Mouse (Mus musculus) G1E (cell line): ENCODE measurements around the gene Ikzf4. TPM values are rescaled to one million over a fixed set of nuclear protein-coding genes. Genes with fewer than 3 reads are reported as not detected.

ENCODE experiments used
- ATAC-seq: 2 replicates; pipeline ENCODE4 v1.8.0; 2016; ENCODE audit warnings: mild to moderate bottlenecking; ENCODE audit not compliant: insufficient number of reproducible peaks, poor library complexity, low FRiP score, severe bottlenecking; ENCODE audit errors: extremely low read depth
- DNase-seq: peaks from one replicate; pipeline ENCODE4 v3.0.0; 2012; ENCODE audit warnings: low spot score
- H3K27me3 ChIP-seq: 2 replicates; pipeline ENCODE4 v1.6.1; 2012; ENCODE audit warnings: mild to moderate bottlenecking, low read length, inconsistent platforms; ENCODE audit not compliant: insufficient read depth
- H3K36me3 ChIP-seq: replicated peaks from 2 replicates; pipeline ENCODE3; 2012; ENCODE audit warnings: mild to moderate bottlenecking, inconsistent platforms
- H3K4me1 ChIP-seq: 2 replicates; pipeline ENCODE4 v1.6.1; 2012; ENCODE audit warnings: low read depth, low read length, inconsistent platforms, mixed read lengths; ENCODE audit not compliant: insufficient read depth
- H3K4me3 ChIP-seq: 2 replicates; pipeline ENCODE4 v1.5.1; 2012; ENCODE audit warnings: low read depth, mild to moderate bottlenecking, inconsistent platforms, low read length, moderate library complexity, mixed read lengths
- H3K9me3 ChIP-seq: replicated peaks from 2 replicates; pipeline ENCODE4 v1.6.1; 2012; ENCODE audit warnings: inconsistent platforms
- CTCF ChIP-seq: IDR thresholded peaks from 2 replicates; pipeline ENCODE4 v1.5.1; 2012; ENCODE audit warnings: low read depth, low read length, inconsistent platforms, mixed read lengths
- GATA1 ChIP-seq: IDR thresholded peaks from 2 replicates; pipeline ENCODE4 v1.6.1; 2012; ENCODE audit warnings: borderline replicate concordance, low read length, inconsistent platforms, mixed read lengths
- GATA2 ChIP-seq: IDR thresholded peaks from 2 replicates; pipeline ENCODE4 v1.6.1; 2012; ENCODE audit warnings: low read depth, low read length, inconsistent platforms, borderline replicate concordance
- POLR2AphosphoS5 ChIP-seq: IDR thresholded peaks from 2 replicates; pipeline ENCODE4 v1.6.1; 2012; ENCODE audit warnings: low read depth, low read length, inconsistent platforms; ENCODE audit not compliant: insufficient replicate concordance
- TAL1 ChIP-seq: conservative IDR thresholded peaks from 2 replicates; pipeline ENCODE4 v1.6.1; 2012; ENCODE audit warnings: low read depth, low read length, inconsistent platforms, mixed read lengths
- polyA plus RNA-seq: library from polyadenylated mRNA; stranded (reverse); fragments of >175 nt; gene quantifications from 2 replicates; pipeline ENCODE4 v1.2.3, GENCODE M21; 2012
- total RNA-seq, 2 experiments: library from RNA; stranded (forward) in 1 of 2; stranded (reverse) in 1 of 2; fragments of 200-1000 nt in 1 of 2; fragments of >200 nt in 1 of 2; fragmentation: Nextera tagmentation in 1 of 2; gene quantifications; 2 replicates each; pipeline ENCODE4 v1.2.3; 2014 to 2017

Gene Ikzf4
- total and polyA plus RNA-seq, 3 experiments: 1.7 to 11.4 (median 7.0) TPM

DNA sequence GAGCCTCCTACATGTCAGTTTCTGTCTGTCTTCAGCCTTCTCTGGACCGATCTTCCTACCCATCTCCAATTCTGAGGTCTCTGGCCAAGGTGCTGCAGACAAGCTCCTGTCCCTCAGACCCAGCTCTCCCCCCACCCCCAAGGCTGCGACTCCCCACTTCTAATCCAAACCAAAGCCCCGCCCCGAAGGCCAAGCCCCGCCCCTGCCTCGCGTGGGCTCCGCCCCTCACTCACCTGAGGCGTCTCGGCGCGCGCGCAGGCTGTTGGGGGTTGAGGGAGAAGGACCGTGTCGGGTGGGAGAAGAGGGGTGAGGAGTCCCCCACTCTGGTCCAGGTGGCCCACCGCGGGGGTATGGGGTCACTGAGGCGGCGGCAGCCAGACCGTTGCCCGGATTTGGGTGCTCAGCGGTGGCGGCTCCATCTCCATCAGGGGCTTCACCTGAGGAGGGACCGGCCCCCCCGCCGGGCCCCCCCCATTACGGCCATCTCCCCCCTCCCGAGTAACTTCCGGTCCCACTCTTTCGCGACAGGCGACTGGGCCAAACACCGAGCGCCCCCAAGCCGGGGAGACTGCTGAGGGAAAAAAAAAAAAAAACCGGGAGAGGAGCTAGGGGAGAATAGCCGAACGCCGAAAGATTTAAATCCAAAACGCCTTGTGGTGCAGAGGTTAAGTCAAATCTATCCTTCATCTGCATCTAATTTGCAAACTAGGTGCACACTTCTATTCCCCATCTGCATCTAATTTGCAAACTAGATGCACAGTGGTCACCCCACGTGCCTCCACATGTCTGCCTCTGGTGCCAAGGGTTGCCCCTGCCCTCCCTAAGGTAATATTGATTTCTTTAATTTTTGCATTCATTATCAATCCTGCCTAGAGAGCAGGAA lies 23.2 kb upstream of the Ikzf4 start:
- peaks cover 10% of the 10 kb centered on the region for H3K27me3 ChIP-seq
- no peak for ATAC-seq
- peaks cover 34% of the 10 kb centered on the region for H3K4me1 ChIP-seq

DNA sequence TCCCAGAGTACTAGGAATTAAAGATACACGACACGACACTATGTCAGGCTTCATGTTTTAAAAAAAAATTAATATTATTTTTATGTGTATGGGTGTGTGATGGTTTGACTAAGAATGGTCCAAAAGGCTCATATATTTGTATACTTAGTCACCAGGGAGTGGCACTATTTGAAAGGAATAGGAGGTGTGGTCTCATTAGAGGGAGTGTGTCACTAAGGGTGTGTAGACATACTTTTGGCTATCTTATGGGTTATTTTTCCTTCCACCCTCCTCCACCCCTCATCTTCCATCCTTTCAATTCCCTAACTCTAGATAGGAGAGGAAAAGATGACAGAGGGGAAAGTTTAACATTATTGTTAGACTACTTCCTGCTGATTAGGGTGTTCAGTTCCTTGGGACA lies 20.0 kb upstream of the Ikzf4 start:
- peaks cover 7% of the 10 kb centered on the region for H3K36me3 ChIP-seq
- TF ChIP-seq POLR2AphosphoS5 (no peak), CTCF (no peak), GATA1 (no peak), GATA2 (no peak), TAL1 (no peak)
- H3K4me3 ChIP-seq: no peak overlapping the region
- H3K4me1 ChIP-seq: peaks cover 44% of the 10 kb centered on the region
- peaks cover 10% of the 10 kb centered on the region for H3K27me3 ChIP-seq
- H3K9me3 ChIP-seq: no peaks in the 10 kb centered on the region
- no peak for DNase-seq
- no peak for ATAC-seq

More for the DNA sequence above, 23.2 kb upstream of the Ikzf4 start:
- Histone ChIP-seq H3K36me3 (peaks cover 21% of the 10 kb centered on the region), H3K9me3 (no peaks in the 10 kb centered on the region), H3K4me3 (peak overlapping the region; percentile 69)
- TF ChIP-seq GATA1 (no peak), GATA2 (no peak), POLR2AphosphoS5 (no peak), CTCF (no peak), TAL1 (no peak)
- DNase-seq: no peak

DNA sequence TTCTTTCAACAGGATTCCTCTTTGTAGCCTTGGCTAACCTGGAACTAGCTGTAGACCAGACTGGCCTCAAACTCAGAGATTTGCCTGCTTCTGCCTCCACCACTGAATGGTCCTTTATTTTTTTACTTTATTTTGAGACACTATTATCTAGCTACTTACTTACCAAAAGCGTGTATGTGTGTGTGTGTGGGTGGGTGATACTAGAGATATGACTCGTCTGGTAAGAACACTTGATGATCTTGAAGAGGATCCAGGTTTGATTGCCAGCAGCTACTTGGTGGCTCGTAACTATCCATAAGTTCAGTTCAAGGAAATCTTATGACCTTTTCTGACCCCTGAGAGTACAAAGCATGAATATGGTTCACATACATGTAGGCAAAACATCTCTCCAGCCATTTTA lies 19.5 kb upstream of the Ikzf4 start:
- Histone ChIP-seq H3K9me3 (no peaks in the 10 kb centered on the region), H3K36me3 (peaks cover 2% of the 10 kb centered on the region), H3K4me3 (no peak overlapping the region), H3K27me3 (peaks cover 14% of the 10 kb centered on the region), H3K4me1 (peaks cover 47% of the 10 kb centered on the region)
- DNase-seq (no peak), ATAC-seq (no peak)
- TF ChIP-seq GATA2: no peak

DNA sequence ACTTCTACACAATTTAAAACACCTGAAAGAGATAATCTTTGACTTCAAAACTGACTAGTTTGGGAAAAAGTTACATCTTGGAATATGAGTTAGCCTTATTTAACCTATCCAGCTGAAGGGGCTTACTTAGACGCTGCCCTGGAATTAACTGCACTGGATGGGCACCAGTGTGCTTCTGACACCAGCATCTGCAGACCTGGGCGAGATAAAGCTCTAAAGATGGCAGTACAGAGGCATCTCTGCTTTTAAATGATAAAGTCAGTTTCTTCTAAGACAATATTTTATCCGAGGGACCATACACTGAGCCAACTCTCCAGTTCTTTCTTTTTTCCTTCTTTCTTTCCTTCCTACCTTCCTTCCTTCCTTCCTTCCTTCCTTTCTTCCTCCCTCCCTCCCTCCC lies 19.0 kb upstream of the Ikzf4 start:
- H3K36me3 ChIP-seq: no peaks in the 10 kb centered on the region
- ATAC-seq (no peak), DNase-seq (no peak)
- no peak overlapping the region for H3K4me3 ChIP-seq
- H3K4me1 ChIP-seq: peaks cover 47% of the 10 kb centered on the region
- no peaks in the 10 kb centered on the region for H3K9me3 ChIP-seq
- peaks cover 14% of the 10 kb centered on the region for H3K27me3 ChIP-seq
- TF ChIP-seq GATA1 (no peak), POLR2AphosphoS5 (no peak), CTCF (no peak), GATA2 (no peak), TAL1 (no peak)

DNA sequence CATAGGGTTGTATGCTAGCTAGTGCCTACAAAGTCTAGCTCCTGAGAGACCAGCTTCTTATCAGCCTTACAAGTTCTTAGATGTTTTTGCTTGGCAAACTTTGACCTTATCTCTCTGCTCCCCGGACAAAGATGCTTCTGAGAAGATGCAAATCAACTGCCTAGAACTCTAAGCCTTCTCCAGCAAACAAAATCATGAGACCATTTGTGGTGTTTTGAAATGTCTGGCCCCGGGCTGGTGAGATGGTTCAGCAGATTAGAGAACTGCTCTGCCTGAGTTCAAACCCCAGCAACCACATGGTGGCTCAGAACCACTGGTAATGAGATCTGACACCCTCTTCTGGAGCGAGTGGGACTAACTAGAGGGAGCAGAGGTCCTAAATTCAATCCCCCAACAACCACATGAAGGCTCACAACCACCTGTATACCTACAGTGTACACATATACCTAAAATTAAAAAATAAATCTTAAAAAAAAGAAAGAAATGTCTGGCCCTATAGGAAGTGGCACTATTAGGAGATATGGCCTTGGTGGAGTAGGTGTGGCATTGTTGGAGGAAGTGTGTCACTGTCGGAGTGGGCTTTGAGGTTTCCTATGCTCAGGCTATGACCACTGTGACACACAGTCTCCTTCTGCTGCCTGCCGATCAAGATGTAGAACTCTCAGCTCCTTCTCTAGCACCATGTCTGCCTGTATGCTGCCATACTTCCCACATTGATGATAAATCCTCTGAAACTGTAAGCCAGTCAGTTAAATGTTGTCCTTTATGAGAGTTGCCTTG lies 17.8 kb upstream of the Ikzf4 start:
- Histone ChIP-seq H3K4me3 (peak overlapping the region; percentile 17; the same call in 1 of the 2 replicates), H3K36me3 (no peaks in the 10 kb centered on the region), H3K4me1 (peaks cover 41% of the 10 kb centered on the region), H3K9me3 (no peaks in the 10 kb centered on the region), H3K27me3 (peaks cover 19% of the 10 kb centered on the region)
- DNase-seq (no peak), ATAC-seq (peak; percentile 34; the same call in 1 of the 2 replicates)
- TF ChIP-seq GATA1 (no peak), GATA2 (no peak), CTCF (no peak), TAL1 (no peak), POLR2AphosphoS5 (no peak)

DNA sequence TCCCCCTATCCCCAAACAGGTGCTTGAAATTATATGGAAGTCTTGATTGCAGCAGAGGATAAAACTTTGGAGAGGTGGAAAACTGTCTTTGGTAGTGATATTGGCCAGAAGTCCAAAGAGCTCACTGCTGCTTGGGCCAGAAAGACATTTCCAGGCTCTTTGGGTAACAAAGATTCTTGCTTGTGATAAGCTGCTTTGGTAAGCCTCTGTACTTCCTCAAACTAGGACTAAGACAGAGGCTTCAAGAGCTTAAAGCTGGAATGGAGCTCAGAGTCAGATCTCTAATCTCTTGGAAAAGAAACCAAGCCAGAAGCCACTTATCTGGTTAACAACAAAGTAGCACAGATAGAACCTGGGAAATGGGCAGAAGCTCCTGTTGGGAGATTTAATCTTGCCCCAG lies 16.7 kb upstream of the Ikzf4 start:
- DNase-seq (no peak), ATAC-seq (no peak)
- no peak for TF ChIP-seq POLR2AphosphoS5
- no peak for TF ChIP-seq GATA2
- no peak for TF ChIP-seq TAL1
- no peak for TF ChIP-seq CTCF
- TF ChIP-seq GATA1: no peak
- Histone ChIP-seq H3K27me3 (peaks cover 20% of the 10 kb centered on the region), H3K4me3 (no peak overlapping the region), H3K9me3 (no peaks in the 10 kb centered on the region), H3K4me1 (peaks cover 40% of the 10 kb centered on the region), H3K36me3 (no peaks in the 10 kb centered on the region)
